Mouse (Mus musculus) ES-Bruce4 (cell line): ENCODE measurements at regions not wholly inside any gene's neighbourhood (a gene's known extent, or its start where the extent isn't known, plus 50 kb on each side); places are given as distances from the start of the nearest gene placed in this dataset.
A peak's percentile ranks its signal among the peaks of the same experiment; 100 is the strongest.

ENCODE experiments used
- H3K27ac ChIP-seq: 2 replicates; pipeline ENCODE4 v1.5.1; 2012; ENCODE audit warnings: low read length, inconsistent platforms; ENCODE audit not compliant: insufficient read depth
- H3K27me3 ChIP-seq: 2 replicates; pipeline ENCODE4 v1.6.1; 2012; ENCODE audit warnings: mild to moderate bottlenecking, low read length, inconsistent platforms; ENCODE audit not compliant: control insufficient read depth, poor library complexity, insufficient read depth, severe bottlenecking
- H3K36me3 ChIP-seq: 2 replicates; pipeline ENCODE4 v1.6.1; 2012; ENCODE audit warnings: inconsistent platforms, mild to moderate bottlenecking, low read length, moderate library complexity; ENCODE audit not compliant: control insufficient read depth, poor library complexity, insufficient read depth, severe bottlenecking
- H3K4me1 ChIP-seq: one replicate; pipeline ENCODE4 v1.8.1; 2011; ENCODE audit warnings: low read length; ENCODE audit not compliant: control insufficient read depth, insufficient read depth
- H3K4me3 ChIP-seq: 2 replicates; pipeline ENCODE4 v1.5.1; 2011; ENCODE audit warnings: low read depth, mild to moderate bottlenecking, low read length
- H3K9ac ChIP-seq: 2 replicates; pipeline ENCODE4 v1.6.1; 2012; ENCODE audit warnings: low read depth, mild to moderate bottlenecking, inconsistent platforms; ENCODE audit not compliant: poor library complexity, severe bottlenecking
- H3K9me3 ChIP-seq: replicated peaks from 2 replicates; pipeline ENCODE4 v1.6.1; 2012; ENCODE audit warnings: mild to moderate bottlenecking, low read length, inconsistent platforms; ENCODE audit not compliant: control insufficient read depth, poor library complexity, insufficient read depth, severe bottlenecking
- CTCF ChIP-seq: IDR thresholded peaks from one replicate; pipeline ENCODE4 v1.8.1; 2011; ENCODE audit warnings: low read depth, low read length
- EP300 ChIP-seq: IDR thresholded peaks from 2 replicates; pipeline ENCODE4 v1.6.1; 2011; ENCODE audit warnings: low read depth, low read length; ENCODE audit not compliant: insufficient read depth
- POLR2A ChIP-seq: IDR thresholded peaks from one replicate; pipeline ENCODE4 v1.8.1; 2011; ENCODE audit warnings: low read length; ENCODE audit not compliant: insufficient read depth

DNA sequence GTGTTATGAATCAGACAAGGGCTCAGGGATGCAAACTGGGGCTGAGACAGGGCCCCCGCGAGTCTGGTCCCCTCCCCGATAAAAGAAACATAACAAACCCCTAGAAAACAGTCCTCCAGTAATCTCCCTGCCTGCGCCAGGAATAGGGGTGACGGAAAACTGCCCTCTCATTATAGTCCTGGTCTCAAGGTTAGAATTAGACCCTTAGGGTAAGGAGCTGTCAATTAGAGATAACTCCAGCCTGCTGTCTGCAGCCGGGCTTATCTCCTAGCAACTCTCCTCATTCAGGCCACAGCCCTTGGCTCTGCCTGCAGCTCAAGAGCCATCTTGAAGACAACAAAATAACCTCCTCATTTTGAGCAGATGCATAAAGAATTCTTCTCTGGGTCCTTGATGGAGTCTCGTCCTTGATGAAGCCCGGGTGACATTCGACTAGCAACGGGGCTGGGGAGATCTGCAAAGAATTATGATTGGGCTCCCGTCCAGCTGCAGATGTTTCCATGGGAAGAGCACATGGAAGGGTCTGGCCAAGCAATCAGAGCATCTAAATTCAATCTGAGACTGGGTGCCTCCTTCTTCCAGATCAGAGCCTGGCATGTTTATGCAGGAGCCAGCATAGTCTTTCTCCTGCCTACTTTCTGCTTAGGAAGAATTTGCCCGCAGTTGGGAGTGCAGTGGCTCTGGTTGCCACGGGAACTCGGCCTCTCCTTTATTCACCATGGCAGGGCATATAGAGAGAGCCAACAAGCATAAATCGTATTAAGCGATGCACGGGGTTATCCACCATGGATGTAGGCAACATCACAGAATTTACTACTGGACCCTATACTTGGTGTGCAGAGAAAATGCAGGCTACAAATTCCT is 281.2 kb downstream of the Sox11 start:
- Histone ChIP-seq H3K9me3 (no peaks in the 10 kb centered on the region), H3K4me3 (no peak overlapping the region), H3K27ac (no peak overlapping the region), H3K9ac (no peak overlapping the region), H3K4me1 (peaks cover 6% of the 10 kb centered on the region), H3K36me3 (no peaks in the 10 kb centered on the region), H3K27me3 (no peaks in the 10 kb centered on the region)
- TF ChIP-seq CTCF (no peak), POLR2A (no peak), EP300 (no peak)

GRCm38 (mm10) chr12:27059885-27060284 is 282.5 kb downstream of the Sox11 start:
- H3K27me3 ChIP-seq: no peaks in the 10 kb centered on the region
- TF ChIP-seq EP300: no peak
- peak; percentile 68 for TF ChIP-seq CTCF
- no peak for TF ChIP-seq POLR2A
- H3K27ac ChIP-seq: no peak overlapping the region
- H3K36me3 ChIP-seq: no peaks in the 10 kb centered on the region
- H3K9me3 ChIP-seq: no peaks in the 10 kb centered on the region
- H3K9ac ChIP-seq: no peak overlapping the region
- peaks cover 6% of the 10 kb centered on the region for H3K4me1 ChIP-seq
- no peak overlapping the region for H3K4me3 ChIP-seq

DNA sequence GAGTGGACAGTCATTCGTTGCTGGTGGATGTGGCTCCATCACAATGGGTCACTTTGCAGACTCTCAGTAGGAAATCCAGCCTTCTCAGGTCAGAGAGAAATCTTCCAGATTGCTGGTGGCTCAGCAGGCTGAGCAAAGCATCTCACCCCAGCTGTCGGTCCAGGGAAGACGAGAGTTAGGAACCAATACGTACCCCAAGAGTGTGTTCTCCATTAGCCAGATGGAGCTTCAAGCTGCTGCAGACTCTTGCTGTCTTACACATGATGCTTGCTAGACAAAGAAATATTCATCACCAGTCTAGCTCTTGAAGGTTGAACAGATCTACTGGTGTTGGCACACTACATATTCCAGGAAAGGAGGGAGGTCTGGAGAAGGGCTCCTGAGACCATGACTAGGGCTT is 288.0 kb downstream of the Sox11 start:
- Histone ChIP-seq H3K9ac (no peak overlapping the region), H3K9me3 (no peaks in the 10 kb centered on the region), H3K27me3 (no peaks in the 10 kb centered on the region), H3K36me3 (no peaks in the 10 kb centered on the region), H3K4me1 (no peaks in the 10 kb centered on the region), H3K27ac (no peak overlapping the region), H3K4me3 (no peak overlapping the region)
- no peak for TF ChIP-seq CTCF
- no peak for TF ChIP-seq EP300
- no peak for TF ChIP-seq POLR2A

GRCm38 (mm10) chr12:27037922-27038321 is 304.5 kb downstream of the Sox11 start:
- Histone ChIP-seq H3K9ac (no peak overlapping the region), H3K4me1 (no peaks in the 10 kb centered on the region), H3K9me3 (no peaks in the 10 kb centered on the region), H3K4me3 (no peak overlapping the region), H3K36me3 (no peaks in the 10 kb centered on the region), H3K27ac (no peak overlapping the region), H3K27me3 (no peaks in the 10 kb centered on the region)
- TF ChIP-seq POLR2A (no peak), CTCF (no peak), EP300 (no peak)

DNA sequence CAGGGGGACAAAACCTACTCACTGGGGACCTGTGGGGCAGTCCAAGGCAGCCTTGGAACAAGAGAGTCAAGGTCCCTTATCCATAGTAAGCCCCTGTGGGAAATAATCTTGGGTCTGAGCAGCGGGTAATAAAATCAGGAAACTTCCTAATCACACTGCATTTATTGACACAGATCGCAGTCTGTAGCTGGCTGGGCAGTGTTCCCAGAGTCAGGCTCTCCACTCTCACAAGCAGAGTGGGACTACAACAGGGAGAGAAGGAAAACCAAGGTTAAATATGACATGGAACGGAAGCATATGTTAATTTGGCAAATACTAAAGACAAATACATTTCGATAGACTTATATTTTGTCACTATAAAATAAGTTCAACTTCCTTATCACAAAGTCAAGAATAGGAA is 322.6 kb downstream of the Sox11 start:
- Histone ChIP-seq H3K9me3 (no peaks in the 10 kb centered on the region), H3K36me3 (no peaks in the 10 kb centered on the region), H3K4me1 (no peaks in the 10 kb centered on the region), H3K27ac (no peak overlapping the region), H3K9ac (no peak overlapping the region), H3K4me3 (no peak overlapping the region), H3K27me3 (no peaks in the 10 kb centered on the region)
- TF ChIP-seq CTCF: no peak
- no peak for TF ChIP-seq EP300
- TF ChIP-seq POLR2A: no peak

DNA sequence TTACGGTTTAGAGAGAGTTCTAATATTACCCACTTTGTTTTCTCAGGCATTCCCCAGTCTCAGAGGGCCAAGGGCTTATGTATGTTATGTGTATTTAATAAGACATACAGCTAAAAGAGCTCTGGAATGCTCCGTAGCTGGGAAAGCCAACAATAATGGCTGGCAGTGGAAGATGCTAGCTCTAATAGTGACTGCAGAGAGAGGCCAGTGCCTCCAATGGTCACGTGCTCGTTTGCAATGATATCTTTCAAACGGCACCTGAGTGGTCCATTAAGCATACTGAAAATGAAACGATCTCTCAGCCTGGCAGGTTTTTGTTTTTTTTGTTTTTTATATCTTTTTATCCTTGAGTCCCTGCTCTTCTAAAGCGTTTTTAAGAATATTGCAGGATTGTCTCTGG is 324.0 kb downstream of the Sox11 start:
- no peaks in the 10 kb centered on the region for H3K36me3 ChIP-seq
- H3K4me1 ChIP-seq: no peaks in the 10 kb centered on the region
- no peak overlapping the region for H3K4me3 ChIP-seq
- H3K9ac ChIP-seq: no peak overlapping the region
- H3K27me3 ChIP-seq: no peaks in the 10 kb centered on the region
- H3K9me3 ChIP-seq: no peaks in the 10 kb centered on the region
- TF ChIP-seq POLR2A (no peak), EP300 (no peak), CTCF (no peak)
- H3K27ac ChIP-seq: no peak overlapping the region
